Mouse (Mus musculus) C2C12 (cell line): ENCODE measurements around the gene Ppil4. TPM values are rescaled to one million over a fixed set of nuclear protein-coding genes. Genes with fewer than 3 reads are reported as not detected.

Experiments used
- H3K27me3 ChIP-seq: one replicate; pipeline ENCODE4 v1.6.1; 2011; ENCODE audit not compliant: control insufficient read depth, insufficient read depth, insufficient read length
- H3K36me3 ChIP-seq: one replicate; pipeline ENCODE4 v1.6.1; 2011; ENCODE audit not compliant: control insufficient read depth, insufficient read depth
- H3K4me3 ChIP-seq: one replicate; pipeline ENCODE4 v1.5.1; 2011; ENCODE audit warnings: mild to moderate bottlenecking, control low read depth; ENCODE audit not compliant: poor library complexity, insufficient read depth, severe bottlenecking
- H3K79me2 ChIP-seq: one replicate; pipeline ENCODE4 v1.6.1; 2011; ENCODE audit not compliant: control insufficient read depth, insufficient read depth
- H3K79me3 ChIP-seq: one replicate; pipeline ENCODE4 v1.6.1; 2011; ENCODE audit warnings: low read depth, control low read depth
- H3ac ChIP-seq: one replicate; pipeline ENCODE3; 2011; ENCODE audit warnings: low read depth; ENCODE audit not compliant: control insufficient read depth, insufficient read length
- CEBPB ChIP-seq: IDR thresholded peaks from one replicate; pipeline ENCODE4 v1.6.1; 2011; ENCODE audit warnings: low read depth, mild to moderate bottlenecking, control low read depth, moderate library complexity
- CTCF ChIP-seq: IDR thresholded peaks from one replicate; pipeline ENCODE4 v1.5.1; 2011; ENCODE audit not compliant: control insufficient read depth, insufficient read depth, insufficient read length
- FOSL1 ChIP-seq: IDR thresholded peaks from one replicate; pipeline ENCODE4 v1.8.0; 2011; ENCODE audit warnings: mild to moderate bottlenecking, low read length; ENCODE audit not compliant: poor library complexity, insufficient read depth, severe bottlenecking
- MAX ChIP-seq: IDR thresholded peaks from one replicate; pipeline ENCODE4 v1.6.1; 2011; ENCODE audit warnings: mild to moderate bottlenecking, control low read depth
- MYOD1 ChIP-seq: IDR thresholded peaks from one replicate; pipeline ENCODE4 v1.6.1; 2011; ENCODE audit warnings: low read depth; ENCODE audit not compliant: control insufficient read depth, insufficient read length
- MYOG ChIP-seq: IDR thresholded peaks from one replicate; pipeline ENCODE4 v1.6.1; 2011; ENCODE audit not compliant: control insufficient read depth, insufficient read length; ENCODE audit errors: extremely low read depth
- USF1 ChIP-seq: IDR thresholded peaks from one replicate; pipeline ENCODE4 v1.6.1; 2011; ENCODE audit warnings: low read depth, mild to moderate bottlenecking, control low read depth, moderate library complexity
- polyA plus RNA-seq: library from polyadenylated mRNA; unstranded; fragments of >200 nt; fragmentation: generic; extraction: Trizol; gene quantifications from one replicate; pipeline ENCODE4 v1.2.1, GENCODE M21; 2012; ENCODE audit warnings: missing spikeins

The Ppil4 gene
- polyA plus RNA-seq, 1 experiment = 4.6 TPM

- H3K4me3 ChIP-seq = no peak overlapping the region
- no peaks in the 10 kb centered on the region for H3K79me2 ChIP-seq
- H3K79me3 ChIP-seq = no peaks in the 10 kb centered on the region
- H3K36me3 ChIP-seq = peaks cover 24% of the 10 kb centered on the region
- no peaks in the 10 kb centered on the region for H3K27me3 ChIP-seq
- no peak for TF ChIP-seq MYOG
- TF ChIP-seq MAX = no peak
- no peak for TF ChIP-seq USF1
- H3ac ChIP-seq = no peak overlapping the region
Measured at GRCm38 (mm10) chr10:7825281-7825665, 32.6 kb downstream of the Ppil4 start.

- Histone ChIP-seq H3K79me3 (no peaks in the 10 kb centered on the region), H3K4me3 (no peak overlapping the region), H3ac (no peak overlapping the region), H3K36me3 (peaks cover 15% of the 10 kb centered on the region), H3K79me2 (no peaks in the 10 kb centered on the region), H3K27me3 (no peaks in the 10 kb centered on the region)
- TF ChIP-seq MAX (no peak), USF1 (no peak), CTCF (no peak), FOSL1 (no peak), CEBPB (no peak), MYOD1 (no peak), MYOG (no peak)
Measured at GRCm38 (mm10) chr10:7826106-7826505, 33.4 kb downstream of the Ppil4 start.

DNA sequence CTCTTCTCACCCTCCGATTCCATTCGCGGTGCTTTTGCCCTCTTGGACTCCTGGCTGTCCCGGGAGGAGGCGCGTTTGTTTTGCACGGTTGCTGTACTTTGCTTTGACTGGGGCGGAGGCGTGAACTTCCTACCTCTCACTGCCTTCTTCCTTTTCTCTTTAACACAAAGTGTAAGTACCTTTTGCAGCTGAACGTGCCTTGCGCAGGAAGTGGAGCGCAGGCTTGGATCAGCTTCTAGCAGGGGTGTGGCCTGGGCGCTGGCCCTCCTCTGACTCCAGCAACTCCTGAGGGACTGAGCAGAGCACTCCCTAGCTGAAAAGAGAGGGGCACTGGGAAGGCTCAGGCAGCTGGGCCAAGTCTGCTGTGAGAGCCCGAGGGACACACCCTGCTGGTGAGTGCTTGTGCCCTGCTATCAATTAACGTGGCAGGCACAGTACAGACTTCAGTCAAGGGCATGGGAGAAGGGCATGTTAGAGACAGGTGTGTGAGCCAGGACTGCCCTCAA is 39.5 kb downstream of the Ppil4 start, which contains the start of gene Zc3h12d:
Gene Zc3h12d (plus strand): TSS at position 300 of the 506 bp plus-strand sequence.
- Histone ChIP-seq H3ac (no peak within 1 kb of the TSS), H3K27me3 (no peaks in the 10 kb centered on the region), H3K79me3 (no peaks in the 10 kb centered on the region), H3K36me3 (no peaks in the 10 kb centered on the region), H3K4me3 (no peak within 1 kb of the TSS), H3K79me2 (no peaks in the 10 kb centered on the region)
- TF ChIP-seq MYOD1 (no peak), CTCF (no peak), MYOG (no peak), USF1 (no peak), CEBPB (no peak), FOSL1 (no peak), MAX (no peak)

DNA sequence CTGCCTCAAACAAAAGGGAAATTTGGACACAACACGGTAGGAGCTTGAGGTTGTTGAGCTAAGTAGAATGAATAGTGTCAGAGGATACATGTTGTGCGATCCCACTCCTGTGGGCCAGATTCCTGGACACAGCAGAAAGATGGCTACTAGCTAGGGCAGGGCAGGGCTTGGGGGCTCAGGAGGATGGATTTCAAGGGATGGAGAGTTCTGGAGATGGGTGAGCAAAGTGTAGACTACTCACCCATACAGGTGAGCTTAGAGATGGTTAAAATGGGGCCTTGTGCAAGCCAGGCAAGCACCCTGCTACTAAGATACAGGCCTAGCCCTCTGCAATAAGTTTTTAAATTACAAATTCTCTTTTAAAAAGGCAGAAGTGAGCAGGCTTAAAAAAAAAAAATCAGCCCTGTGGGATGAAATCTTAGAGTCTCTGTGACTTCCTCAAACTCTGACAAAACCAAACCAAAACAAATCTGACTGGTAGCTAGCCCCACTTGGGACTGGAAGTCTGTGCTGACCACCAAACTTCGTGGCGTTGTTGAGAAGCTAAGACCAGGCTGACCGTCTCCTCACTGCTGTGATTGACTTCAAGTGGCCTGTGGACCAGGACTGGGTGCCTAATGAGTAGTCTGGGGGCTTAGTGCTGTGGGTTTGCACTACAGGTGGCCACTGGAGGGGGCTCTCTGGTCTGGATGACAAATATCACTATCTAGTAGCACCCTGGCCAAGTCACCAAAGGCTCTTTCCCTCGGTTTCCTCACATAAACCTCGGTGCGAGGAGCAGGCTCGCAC is 40.9 kb downstream of the Ppil4 start:
- Histone ChIP-seq H3ac (no peak overlapping the region), H3K4me3 (no peak overlapping the region), H3K79me2 (no peaks in the 10 kb centered on the region), H3K36me3 (no peaks in the 10 kb centered on the region), H3K27me3 (no peaks in the 10 kb centered on the region), H3K79me3 (no peaks in the 10 kb centered on the region)
- TF ChIP-seq FOSL1 = no peak
- TF ChIP-seq CEBPB = no peak
- no peak for TF ChIP-seq USF1
- TF ChIP-seq CTCF = no peak
- TF ChIP-seq MAX = no peak
- TF ChIP-seq MYOD1 = no peak
- TF ChIP-seq MYOG = no peak

GRCm38 (mm10) chr10:7834671-7835225 is 42.1 kb downstream of the Ppil4 start:
- Histone ChIP-seq H3K4me3 (no peak overlapping the region), H3ac (no peak overlapping the region), H3K79me3 (no peaks in the 10 kb centered on the region), H3K79me2 (no peaks in the 10 kb centered on the region), H3K27me3 (no peaks in the 10 kb centered on the region), H3K36me3 (no peaks in the 10 kb centered on the region)
- no peak for TF ChIP-seq MAX
- TF ChIP-seq MYOG = no peak
- TF ChIP-seq USF1 = no peak
- TF ChIP-seq FOSL1 = no peak
- TF ChIP-seq MYOD1 = no peak
- TF ChIP-seq CEBPB = no peak
- TF ChIP-seq CTCF = no peak
